Mouse (Mus musculus) limb, embryonic 13.5 days (tissue): ENCODE results near the gene Otub1. TPM values are rescaled to one million over a fixed set of nuclear protein-coding genes. Genes with fewer than 3 reads are reported as not detected.
A peak's percentile ranks its signal among the peaks of the same experiment; 100 is the strongest.

Experiments
- ATAC-seq: fragments of 200-750 bp; cut with Nextera tagmentation; 2 replicates; pipeline ENCODE4 v1.8.0; 2017; ENCODE audit warnings: low read depth, moderate number of reproducible peaks, moderate TSS enrichment; ENCODE audit not compliant: low FRiP score
- H3K27ac ChIP-seq: fragments of 300-500 bp; sonication (generic); 2 replicates; pipeline ENCODE4 v1.5.1; 2015; ENCODE audit warnings: inconsistent platforms, mild to moderate bottlenecking, moderate library complexity
- H3K27me3 ChIP-seq: fragments of 300-500 bp; sonication (generic); 2 replicates; pipeline ENCODE4 v1.6.1; 2015; ENCODE audit warnings: mild to moderate bottlenecking, inconsistent platforms
- H3K36me3 ChIP-seq: fragments of 300-500 bp; sonication (generic); 2 replicates; pipeline ENCODE4 v1.6.1; 2015; ENCODE audit warnings: inconsistent platforms, mild to moderate bottlenecking, moderate library complexity
- H3K4me1 ChIP-seq: fragments of 300-500 bp; sonication (generic); 2 replicates; pipeline ENCODE4 v1.6.1; 2015; ENCODE audit warnings: inconsistent platforms
- H3K4me2 ChIP-seq: fragments of 300-500 bp; sonication (generic); replicated peaks from 2 replicates; pipeline ENCODE4 v1.6.1; 2015; ENCODE audit warnings: inconsistent platforms, mild to moderate bottlenecking, moderate library complexity
- H3K4me3 ChIP-seq: fragments of 300-500 bp; sonication (generic); 2 replicates; pipeline ENCODE4 v1.5.1; 2015; ENCODE audit warnings: moderate library complexity, mild to moderate bottlenecking, inconsistent platforms
- H3K9ac ChIP-seq: fragments of 300-500 bp; sonication (generic); 2 replicates; pipeline ENCODE4 v1.6.1; 2015; ENCODE audit warnings: mild to moderate bottlenecking, inconsistent platforms
- H3K9me3 ChIP-seq: fragments of 300-500 bp; sonication (generic); 2 replicates; pipeline ENCODE4 v1.6.1; 2016; ENCODE audit warnings: inconsistent platforms
- WGBS: fragments of 180-500 bp; shearing (Covaris S2); methylation state at CpG from one replicate; pipeline ENCODE4 v1.1.7; 2015; 5-methylcytosine and 5-hydroxymethylcytosine counted together
- polyA plus RNA-seq: library from polyadenylated mRNA; unstranded; fragments of >200 nt; fragmentation: Nextera tagmentation; extraction: Ambion mirVana; gene quantifications from 2 replicates; pipeline ENCODE4 v1.2.1, GENCODE M21; 2015

The Otub1 gene
- polyA plus RNA-seq, 1 experiment from 2014 or later = 226 TPM

DNA sequence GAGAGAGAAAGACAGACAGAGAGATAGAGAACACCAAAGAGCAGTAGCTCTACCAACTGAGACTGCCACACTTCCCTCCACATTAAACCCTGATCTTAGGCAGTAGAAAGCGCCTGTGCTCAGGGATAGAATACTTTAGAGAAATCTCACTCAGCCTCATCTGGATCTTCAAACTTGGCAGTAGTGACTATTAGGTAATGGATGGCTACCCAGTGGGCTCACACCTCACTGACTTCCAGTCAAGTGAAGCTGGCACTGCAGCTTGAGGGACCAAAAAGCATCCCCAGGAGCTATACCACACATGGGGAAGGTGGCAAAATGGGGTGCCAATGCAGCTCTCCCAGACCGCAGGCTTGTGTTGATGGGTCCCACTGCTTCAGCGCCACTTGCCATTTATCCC, 18.1 kb upstream of the Otub1 start:
- ATAC-seq = no peak
- Histone ChIP-seq H3K4me2 (no peak overlapping the region), H3K4me1 (no peaks in the 10 kb centered on the region), H3K9me3 (no peaks in the 10 kb centered on the region), H3K36me3 (peaks cover 40% of the 10 kb centered on the region), H3K4me3 (no peak overlapping the region), H3K27me3 (no peaks in the 10 kb centered on the region), H3K27ac (no peak overlapping the region), H3K9ac (no peak overlapping the region)
- whole genome bisulfite sequencing = 88% methylated on average over 3 of the region's 3 CpGs

GRCm38 (mm10) chr19:7223488-7223887, 17.4 kb upstream of the Otub1 start:
- H3K9ac ChIP-seq = no peak overlapping the region
- H3K4me3 ChIP-seq = no peak overlapping the region
- H3K4me2 ChIP-seq = no peak overlapping the region
- no peaks in the 10 kb centered on the region for H3K9me3 ChIP-seq
- ATAC-seq = no peak
- no peaks in the 10 kb centered on the region for H3K4me1 ChIP-seq
- H3K27ac ChIP-seq = no peak overlapping the region
- no peaks in the 10 kb centered on the region for H3K27me3 ChIP-seq
- peaks cover 32% of the 10 kb centered on the region for H3K36me3 ChIP-seq

- no peak overlapping the region for H3K4me2 ChIP-seq
- peaks cover 19% of the 10 kb centered on the region for H3K36me3 ChIP-seq
- H3K9ac ChIP-seq = no peak overlapping the region
- ATAC-seq = no peak
- 78% methylated on average over 6 of the region's 6 CpGs for whole genome bisulfite sequencing
- no peak overlapping the region for H3K27ac ChIP-seq
- no peak overlapping the region for H3K4me3 ChIP-seq
- H3K27me3 ChIP-seq = no peaks in the 10 kb centered on the region
- no peaks in the 10 kb centered on the region for H3K9me3 ChIP-seq
- H3K4me1 ChIP-seq = peaks cover 6% of the 10 kb centered on the region
These were observed 16.1 kb upstream of the Otub1 start for GRCm38 (mm10) chr19:7222196-7222595.

DNA sequence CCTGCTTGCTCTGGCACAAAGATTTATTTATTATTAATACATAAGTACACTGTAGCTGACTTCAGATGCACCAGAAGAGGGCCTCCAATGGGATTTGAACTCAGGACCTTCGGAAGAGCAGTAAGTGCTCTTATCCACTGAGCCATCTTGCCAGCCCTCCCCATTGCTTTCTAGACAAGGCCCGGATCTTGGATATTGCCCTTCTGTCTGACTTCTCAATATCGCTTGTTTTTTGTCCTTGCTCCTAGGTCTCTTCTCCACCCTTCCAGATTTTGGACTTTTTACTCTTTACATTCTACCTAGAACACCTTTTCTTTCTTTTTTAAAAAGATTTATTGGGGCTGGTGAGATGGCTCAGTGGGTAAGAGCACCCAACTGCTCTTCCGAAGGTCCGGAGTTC, 12.6 kb upstream of the Otub1 start:
- H3K36me3 ChIP-seq = peaks cover 24% of the 10 kb centered on the region
- H3K9ac ChIP-seq = no peak overlapping the region
- H3K4me3 ChIP-seq = no peak overlapping the region
- 97% methylated on average over 5 of the region's 5 CpGs for WGBS
- H3K27me3 ChIP-seq = no peaks in the 10 kb centered on the region
- no peak overlapping the region for H3K27ac ChIP-seq
- no peak overlapping the region for H3K4me2 ChIP-seq
- no peak for ATAC-seq
- H3K4me1 ChIP-seq = peaks cover 28% of the 10 kb centered on the region
- no peaks in the 10 kb centered on the region for H3K9me3 ChIP-seq

DNA sequence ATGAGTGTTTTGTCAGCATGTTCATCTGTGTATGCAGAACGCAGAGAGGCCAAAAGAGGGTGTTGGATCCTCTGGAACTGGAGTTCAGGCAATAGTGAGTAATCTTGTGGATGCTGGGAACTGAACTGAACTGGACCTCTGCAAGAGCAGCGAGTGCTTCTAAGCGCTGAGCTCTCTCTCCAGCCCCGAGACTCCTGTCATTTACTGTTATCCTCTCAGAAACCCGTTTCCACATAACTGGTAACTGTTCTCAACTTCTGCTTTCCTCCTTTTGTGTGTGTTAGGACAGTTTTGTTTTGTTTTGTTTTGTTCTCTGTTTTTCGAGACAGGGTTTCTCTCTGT, 11.8 kb upstream of the Otub1 start:
- WGBS = 11% methylated on average over 6 of the region's 6 CpGs
- peak overlapping the region; percentile 80 for H3K4me3 ChIP-seq
- peaks cover 28% of the 10 kb centered on the region for H3K4me1 ChIP-seq
- peak overlapping the region; percentile 83 for H3K4me2 ChIP-seq
- H3K9me3 ChIP-seq = no peaks in the 10 kb centered on the region
- H3K9ac ChIP-seq = peak overlapping the region; percentile 55; the same call in 1 of the 2 replicates
- no peak overlapping the region for H3K27ac ChIP-seq
- ATAC-seq = peak; percentile 24; the same call in 1 of the 2 replicates
- peaks cover 33% of the 10 kb centered on the region for H3K36me3 ChIP-seq
- no peaks in the 10 kb centered on the region for H3K27me3 ChIP-seq

DNA sequence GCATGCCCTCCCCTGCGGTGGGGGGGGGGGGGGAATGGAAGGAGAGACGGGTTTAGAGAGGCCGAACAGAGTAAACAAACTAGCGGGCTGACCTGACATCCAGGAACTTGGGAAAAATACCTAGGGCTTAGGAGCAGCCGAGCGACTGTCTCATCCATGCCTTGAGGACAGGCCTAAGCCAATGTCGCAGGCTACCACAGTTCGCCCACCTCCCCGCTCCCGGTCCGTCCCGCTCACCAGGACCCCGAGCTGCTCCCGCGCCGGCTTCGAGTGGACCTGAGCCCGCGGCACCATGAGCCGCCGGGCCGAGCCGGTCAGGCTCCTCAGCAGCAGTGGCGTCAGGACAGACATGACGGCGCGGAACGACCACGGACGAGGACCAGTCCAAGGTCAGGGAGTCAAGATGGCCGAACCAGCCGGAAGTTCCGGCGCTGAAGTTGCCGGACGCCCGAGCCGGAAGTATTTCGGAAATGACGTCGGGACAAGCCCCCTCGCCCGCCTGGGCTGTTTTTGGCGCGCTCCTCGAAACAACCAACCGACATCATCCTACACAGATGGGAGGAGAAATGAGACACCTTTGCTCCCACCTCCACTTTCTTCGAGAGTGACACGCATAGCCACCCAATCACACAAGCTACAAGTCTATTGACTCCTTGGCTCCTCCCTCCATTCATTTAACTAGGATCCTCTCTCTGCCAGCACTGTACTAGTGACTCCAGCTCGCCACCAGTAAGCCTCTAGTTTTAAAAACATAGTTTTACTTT, 11.2 kb upstream of the Otub1 start, which contains the start of gene Cox8a:
Gene Cox8a (minus strand): TSS at position 455 of the 764 bp plus-strand sequence.
- WGBS = under 1% methylated on average over 50 of the region's 50 CpGs
- Histone ChIP-seq H3K36me3 (peaks cover 34% of the 10 kb centered on the region), H3K4me1 (peaks cover 28% of the 10 kb centered on the region), H3K4me3 (peak within 1 kb of the TSS; percentile 80), H3K27ac (peak within 1 kb of the TSS; percentile 78), H3K9ac (peak within 1 kb of the TSS; percentile 82), H3K9me3 (no peaks in the 10 kb centered on the region), H3K27me3 (no peaks in the 10 kb centered on the region), H3K4me2 (peak within 1 kb of the TSS; percentile 83)
- peak; percentile 99 for ATAC-seq

GRCm38 (mm10) chr19:7214484-7214883, 8.4 kb upstream of the Otub1 start:
- Histone ChIP-seq H3K36me3 (peaks cover 47% of the 10 kb centered on the region), H3K9ac (0 out of 2 replicates have a peak overlapping the region, but pooled peaks have one; percentile 25), H3K9me3 (no peaks in the 10 kb centered on the region), H3K4me2 (no peak overlapping the region), H3K27me3 (no peaks in the 10 kb centered on the region), H3K27ac (no peak overlapping the region), H3K4me3 (no peak overlapping the region), H3K4me1 (peaks cover 28% of the 10 kb centered on the region)
- 91% methylated on average over 5 of the region's 5 CpGs for WGBS
- no peak for ATAC-seq

GRCm38 (mm10) chr19:7213010-7213409, 6.9 kb upstream of the Otub1 start:
- Histone ChIP-seq H3K4me3 (no peak overlapping the region), H3K4me2 (no peak overlapping the region), H3K27me3 (no peaks in the 10 kb centered on the region), H3K9ac (no peak overlapping the region), H3K9me3 (no peaks in the 10 kb centered on the region), H3K36me3 (peaks cover 47% of the 10 kb centered on the region), H3K4me1 (peaks cover 24% of the 10 kb centered on the region), H3K27ac (no peak overlapping the region)
- 94% methylated on average over 3 of the region's 3 CpGs for WGBS
- no peak for ATAC-seq

- WGBS = 69% methylated on average over 1 of the region's 1 CpGs
- Histone ChIP-seq H3K9me3 (no peaks in the 10 kb centered on the region), H3K27ac (no peak overlapping the region), H3K4me3 (no peak overlapping the region), H3K4me2 (no peak overlapping the region), H3K9ac (no peak overlapping the region), H3K4me1 (peaks cover 22% of the 10 kb centered on the region), H3K27me3 (no peaks in the 10 kb centered on the region), H3K36me3 (peaks cover 47% of the 10 kb centered on the region)
- no peak for ATAC-seq
These were observed 6.1 kb upstream of the Otub1 start for GRCm38 (mm10) chr19:7212216-7212615.

GRCm38 (mm10) chr19:7209907-7210646, 4.0 kb upstream of the Otub1 start:
- Histone ChIP-seq H3K36me3 (peaks cover 36% of the 10 kb centered on the region), H3K9me3 (no peaks in the 10 kb centered on the region), H3K4me3 (no peak overlapping the region), H3K27ac (no peak overlapping the region), H3K27me3 (no peaks in the 10 kb centered on the region), H3K9ac (no peak overlapping the region), H3K4me2 (no peak overlapping the region), H3K4me1 (peaks cover 16% of the 10 kb centered on the region)
- ATAC-seq = no peak
- 93% methylated on average over 7 of the region's 7 CpGs for WGBS

DNA sequence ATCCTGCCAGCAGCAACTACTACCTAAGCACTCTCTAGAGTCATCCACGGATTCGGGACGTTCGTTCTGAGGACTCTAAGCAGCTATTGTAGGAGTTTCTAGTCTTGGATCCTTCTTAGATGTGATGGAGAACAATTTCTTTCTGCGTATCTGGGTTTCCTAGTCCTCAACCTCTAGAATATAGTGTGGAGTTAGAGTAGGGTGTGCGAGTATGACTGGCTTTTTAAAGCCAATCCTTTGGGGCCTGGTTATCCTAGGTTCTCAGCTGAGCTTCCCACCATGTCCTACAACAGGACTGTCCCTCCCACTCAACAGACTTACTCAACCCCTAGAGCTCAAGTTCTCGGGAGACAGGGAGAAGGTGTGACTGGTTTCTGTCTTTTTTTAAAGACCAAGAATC, 790 bp downstream of the Otub1 start:
- Histone ChIP-seq H3K4me3 (peak overlapping the region; percentile 87), H3K4me1 (peaks cover 27% of the 10 kb centered on the region), H3K4me2 (peak overlapping the region; percentile 88), H3K36me3 (peaks cover 37% of the 10 kb centered on the region), H3K27me3 (no peaks in the 10 kb centered on the region), H3K9me3 (no peaks in the 10 kb centered on the region), H3K9ac (peak overlapping the region; percentile 85), H3K27ac (peak overlapping the region; percentile 95)
- peak; percentile 6; the same call in 1 of the 2 replicates for ATAC-seq
- 27% methylated on average over 7 of the region's 7 CpGs for WGBS

GRCm38 (mm10) chr19:7204898-7205297, 1.2 kb downstream of the Otub1 start:
- Histone ChIP-seq H3K27me3 (no peaks in the 10 kb centered on the region), H3K36me3 (peaks cover 42% of the 10 kb centered on the region), H3K4me3 (peak overlapping the region; percentile 87), H3K4me1 (peaks cover 27% of the 10 kb centered on the region), H3K9ac (peak overlapping the region; percentile 85), H3K4me2 (peak overlapping the region; percentile 88), H3K27ac (no peak overlapping the region), H3K9me3 (no peaks in the 10 kb centered on the region)
- WGBS = 70% methylated on average over 2 of the region's 2 CpGs
- no peak for ATAC-seq
